Mouse (Mus musculus) left cerebral cortex, postnatal 36 days (tissue): ENCODE results near the gene Ncan. TPM values are rescaled to one million over a fixed set of nuclear protein-coding genes. Genes with fewer than 3 reads are reported as not detected.

Source experiments
- DNase-seq, 2 experiments: peaks; one replicate each; pipeline ENCODE4 v3.0.0; 2021 to 2022; ENCODE audit warnings: low spot score in 2 of 2, mixed read lengths in 1 of 2
- intact Hi-C: fragments of 180-260 bp; cut with DNase I; formaldehyde crosslinking; loops from one replicate; pipeline ENCODE4 v1.15.1; 2025
- total RNA-seq, 2 experiments: library from RNA; stranded (reverse); gene quantifications; 2 replicates each; pipeline ENCODE4 v1.2.3; 2021

The Ncan gene
- 100 to 1,000 TPM; 192 to 201 TPM for total RNA-seq

DNA sequence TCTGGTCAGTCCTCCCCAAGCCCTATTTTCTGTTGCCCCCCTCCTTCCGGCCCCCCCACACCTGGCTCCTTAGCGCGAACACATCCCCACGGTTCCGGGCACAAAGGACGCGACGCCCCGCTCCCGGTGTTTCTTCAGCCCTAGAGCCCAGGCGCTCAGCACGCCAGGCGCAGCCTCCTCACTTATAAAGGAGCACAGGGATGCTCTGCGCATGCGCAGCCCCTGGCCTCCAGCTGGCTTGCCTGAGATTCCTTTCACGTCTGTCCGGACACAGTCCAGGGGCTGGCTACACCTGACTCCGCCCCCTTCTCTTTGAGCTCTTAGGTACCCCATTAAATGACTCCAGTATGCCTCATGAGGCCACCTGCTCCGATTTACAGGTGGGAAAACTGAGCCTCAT, at the start of gene Ncan:
Gene Ncan, minus strand, starts transcription at position 207 of the 400 bp plus-strand sequence.
- intact Hi-C loops: loop anchor here (10.0 kb wide), 1 partner anchor 206 kb away; no protein-coding TSS in a partner anchor
- DNase-seq: peak; percentile 90 to 91

GRCm38 (mm10) chr8:70170116-70170515, 49.4 kb upstream of the Ncan start:
- intact Hi-C loops: no loop called here
- DNase-seq: no peak

GRCm38 (mm10) chr8:70166504-70167110, 45.9 kb upstream of the Ncan start:
- DNase-seq: peak in 1 of 2 experiments; percentile 35
- intact Hi-C loops: loop anchor here (2.0 to 10.0 kb wide), 2 partner anchors 78 to 252 kb away; no protein-coding TSS in a partner anchor

- no peak for DNase-seq
- intact Hi-C loops: loop anchor here (10.0 kb wide), 1 partner anchor 249 kb away; no protein-coding TSS in a partner anchor
These were observed 42.6 kb upstream of the Ncan start for GRCm38 (mm10) chr8:70163316-70163715.

DNA sequence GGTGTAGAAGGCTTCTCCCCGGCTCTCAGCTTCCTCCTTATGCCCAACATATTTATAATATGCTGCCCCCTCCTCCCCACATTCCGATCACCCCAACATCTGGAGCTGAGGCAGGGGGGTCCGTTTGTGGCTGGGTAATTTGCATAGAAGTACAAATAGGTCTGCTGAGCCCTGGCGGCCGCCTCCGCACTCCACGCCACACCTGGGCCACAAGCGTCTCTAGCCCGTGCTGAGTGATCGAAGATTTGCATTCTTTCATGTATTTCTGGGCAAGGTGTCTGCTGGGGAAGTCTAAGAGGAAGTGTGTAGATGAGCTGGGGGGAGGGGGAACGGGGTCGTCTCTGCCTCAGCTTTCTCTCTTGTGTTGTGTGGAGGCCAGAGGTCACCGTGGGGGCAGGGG, 39.3 kb upstream of the Ncan start:
- intact Hi-C loops: loop anchor here (10.0 kb wide), 1 partner anchor 245 kb away; no protein-coding TSS in a partner anchor
- DNase-seq: no peak

DNA sequence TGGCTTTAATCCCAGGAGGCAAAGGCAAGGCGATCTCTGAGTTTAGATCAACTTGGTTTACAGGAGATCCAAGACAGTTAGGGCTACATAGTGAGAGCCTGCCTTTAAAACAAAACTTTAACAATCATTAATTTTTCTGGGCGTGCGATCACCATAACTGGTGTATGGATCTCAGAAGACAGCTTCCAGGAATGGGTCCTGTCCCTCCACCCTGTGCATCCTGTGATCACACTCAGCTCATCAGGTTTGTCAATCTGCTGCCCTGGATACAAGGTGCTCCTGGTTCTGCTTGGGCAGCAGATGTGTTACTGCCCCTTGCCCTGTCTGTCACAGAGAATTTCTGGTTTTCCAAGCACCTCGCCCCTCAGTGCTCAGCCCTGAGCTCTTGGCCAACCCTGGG, 38.5 kb upstream of the Ncan start:
- DNase-seq: no peak
- intact Hi-C loops: no loop called here

- intact Hi-C loops: no loop called here
These were observed 37.6 kb upstream of the Ncan start for GRCm38 (mm10) chr8:70158069-70158853.

DNA sequence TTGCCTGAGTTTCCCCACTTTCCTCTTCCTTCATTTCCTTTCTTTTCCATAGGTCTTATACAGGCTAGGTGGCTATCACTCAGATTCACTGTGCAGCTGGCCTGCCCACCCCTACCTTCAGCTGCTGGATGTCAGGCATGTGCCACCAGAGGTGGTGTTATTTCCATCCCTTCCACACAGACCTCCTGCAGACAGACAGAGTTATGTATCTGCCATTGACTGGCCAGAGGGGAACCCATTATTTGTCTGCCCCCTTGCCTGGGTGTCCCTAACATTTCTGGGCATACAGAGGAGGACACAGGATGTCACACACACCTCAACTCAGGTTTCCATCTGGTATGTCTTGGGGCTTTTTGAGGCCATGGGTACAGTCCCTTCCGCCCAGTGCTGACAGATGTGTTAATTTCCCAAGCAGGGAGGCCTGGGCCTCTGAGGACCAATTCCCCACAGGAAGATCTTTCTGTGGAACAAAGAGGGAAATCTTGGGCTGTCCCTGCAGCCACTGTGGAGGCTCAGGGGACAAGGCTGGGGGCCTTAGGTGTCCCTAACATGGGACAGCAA, 36.6 kb upstream of the Ncan start:
- DNase-seq: no peak
- intact Hi-C loops: no loop called here

More at GRCm38 (mm10) chr8:70158069-70158853, 37.6 kb upstream of the Ncan start:
- peak; percentile 46 to 67 for DNase-seq

DNA sequence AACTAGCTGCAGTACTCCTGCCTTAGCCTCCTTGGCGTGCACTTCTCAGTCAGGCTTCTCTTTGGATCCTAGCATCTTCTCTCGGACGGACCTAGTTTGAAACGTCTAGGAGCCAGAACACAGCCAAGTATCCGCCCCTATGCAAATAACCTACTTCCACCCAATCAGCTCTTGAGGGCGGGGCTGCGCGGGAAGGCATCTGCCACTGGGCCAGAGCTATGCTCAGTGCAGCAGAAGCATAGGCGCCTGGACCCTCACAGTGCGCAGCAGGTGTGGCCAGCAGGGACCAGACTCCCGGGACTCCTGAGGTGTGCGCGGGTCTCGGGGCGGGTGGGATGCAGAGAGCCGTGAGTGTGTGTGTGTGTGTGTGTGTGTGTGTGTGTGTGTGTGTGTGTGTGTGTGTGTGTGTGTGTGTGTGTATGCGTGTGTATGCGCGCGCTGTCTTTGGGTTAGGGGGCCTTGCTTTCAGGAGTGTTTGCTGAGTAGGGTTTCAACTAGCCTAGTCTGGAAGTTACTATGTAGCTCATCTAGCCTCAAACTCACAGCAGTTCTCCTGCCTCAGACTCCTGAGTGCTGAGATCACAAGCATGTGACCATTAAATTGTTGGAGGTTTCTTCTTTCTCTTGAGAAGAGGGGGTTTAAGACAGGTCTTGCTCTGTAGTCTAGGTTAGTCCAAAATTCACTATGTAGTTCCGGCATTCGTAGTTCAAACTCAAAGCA, 32.0 kb upstream of the Ncan start:
- intact Hi-C loops: no loop called here
- DNase-seq: peak; percentile 21 to 22

- intact Hi-C loops: no loop called here
These were observed 29.5 kb upstream of the Ncan start for GRCm38 (mm10) chr8:70150158-70150557.

DNA sequence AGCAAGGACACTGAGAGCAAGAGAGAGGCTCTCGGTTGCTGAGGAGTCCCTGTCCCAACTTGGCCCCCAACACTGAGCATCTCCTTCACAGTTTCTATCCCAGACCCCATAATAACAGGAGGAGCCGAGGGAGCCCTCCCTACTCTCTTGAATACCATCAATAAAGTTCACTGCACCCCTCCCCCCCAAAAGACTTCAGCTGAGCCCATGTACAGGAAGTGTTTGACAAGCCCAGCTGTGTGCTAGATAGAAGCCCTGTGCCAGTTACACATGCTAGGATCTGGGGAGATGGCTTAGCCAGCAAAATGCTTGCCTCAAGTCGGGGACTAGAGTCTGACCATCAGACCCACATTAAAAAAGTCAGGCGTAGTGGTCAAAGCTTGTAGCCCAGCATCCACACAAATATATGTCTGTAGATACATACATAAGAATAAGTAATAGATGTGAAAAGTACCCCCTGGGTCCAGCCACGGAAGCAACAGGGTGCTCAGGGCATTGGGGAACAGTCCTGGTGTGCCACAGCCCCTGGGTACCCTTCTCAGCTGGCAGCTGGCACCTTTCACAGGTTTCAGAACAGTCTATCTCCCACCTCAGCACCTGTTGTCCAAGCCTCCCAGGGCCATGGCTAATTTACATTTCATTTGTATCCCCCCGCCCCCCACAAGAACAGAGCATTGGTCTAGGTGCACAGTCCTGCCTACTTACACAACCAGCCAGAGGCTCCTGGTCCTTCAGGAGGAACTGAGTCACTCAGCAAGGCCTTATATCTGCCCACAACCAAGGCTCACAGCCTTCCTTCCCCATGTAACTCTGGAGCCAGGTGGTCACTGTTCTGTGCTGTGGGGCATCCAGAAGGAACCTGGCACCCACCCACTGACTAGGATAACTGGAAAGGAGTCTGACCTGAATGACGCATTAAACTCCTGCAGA, 27.3 kb upstream of the Ncan start:
- intact Hi-C loops: no loop called here
- DNase-seq: no peak

More at GRCm38 (mm10) chr8:70150158-70150557, 29.5 kb upstream of the Ncan start:
- no peak for DNase-seq

DNA sequence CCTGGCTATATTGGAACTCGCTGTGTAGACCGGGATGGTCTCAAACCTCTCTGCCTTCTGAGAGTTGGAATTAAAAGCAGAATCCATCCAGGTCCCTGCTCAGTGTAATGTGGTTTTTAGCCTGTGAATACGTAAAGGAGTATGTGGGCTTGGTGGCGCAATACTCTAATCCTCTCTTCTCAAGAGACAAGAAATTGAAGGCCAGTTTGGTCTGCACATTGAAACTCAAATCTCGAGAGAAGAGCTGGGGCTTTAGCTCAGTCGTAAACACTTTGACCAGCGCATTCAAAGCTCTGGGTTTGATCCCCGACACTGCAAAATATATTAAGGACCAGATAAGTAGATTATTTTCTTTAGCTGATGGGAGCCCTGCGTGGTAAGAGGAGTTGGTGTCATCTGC, 19.3 kb upstream of the Ncan start:
- intact Hi-C loops: no loop called here
- no peak for DNase-seq

DNA sequence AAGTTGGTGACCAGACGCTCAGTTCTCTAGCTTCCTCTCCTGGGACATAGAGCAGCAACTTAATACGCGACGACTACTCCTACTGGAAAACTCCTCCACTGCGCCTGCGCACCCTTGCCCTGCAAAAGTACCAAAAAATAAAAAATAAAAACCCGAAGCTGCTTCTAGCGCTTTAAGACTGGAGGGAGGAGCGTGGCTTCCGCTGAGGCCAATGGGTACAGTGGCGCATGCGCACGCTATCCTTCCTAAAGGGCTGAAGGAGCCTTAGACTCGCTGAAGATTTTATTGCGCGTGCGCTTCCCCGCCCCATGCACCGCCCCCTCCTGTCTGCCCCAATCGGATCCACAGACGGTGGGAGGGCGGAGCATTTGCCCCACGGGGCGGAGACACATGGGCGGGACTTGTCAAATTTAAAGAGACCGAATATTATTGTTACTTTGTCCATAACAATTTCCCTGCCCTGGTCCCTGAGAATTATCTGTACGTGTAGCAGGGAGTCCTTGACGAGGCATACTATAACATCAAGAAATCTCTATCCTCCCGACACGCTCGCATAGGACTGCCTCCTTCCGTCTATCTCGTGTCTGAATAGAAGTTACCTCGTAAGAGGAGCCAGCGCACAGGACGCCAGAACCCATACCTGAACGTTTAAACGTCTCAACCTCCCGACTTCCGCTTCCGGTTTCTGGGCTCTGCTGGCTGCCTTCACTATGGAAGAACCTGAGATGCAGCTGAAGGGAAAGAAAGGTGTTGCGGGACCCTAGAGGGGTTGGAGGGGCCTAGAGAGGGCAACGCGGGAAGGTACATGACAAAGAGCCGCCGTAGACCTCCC, 18.6 kb upstream of the Ncan start, which contains the start of the genes Rfxank, Borcs8 and Mef2b:
Gene Rfxank, minus strand, starts transcription at position 129 of the 832 bp plus-strand sequence.
Gene Borcs8, plus strand, starts transcription at position 474 of the 832 bp plus-strand sequence.
Gene Mef2b, plus strand, starts transcription at position 686 of the 832 bp plus-strand sequence.
- DNase-seq: peak; percentile 97 to 98
- intact Hi-C loops: no loop called here

DNA sequence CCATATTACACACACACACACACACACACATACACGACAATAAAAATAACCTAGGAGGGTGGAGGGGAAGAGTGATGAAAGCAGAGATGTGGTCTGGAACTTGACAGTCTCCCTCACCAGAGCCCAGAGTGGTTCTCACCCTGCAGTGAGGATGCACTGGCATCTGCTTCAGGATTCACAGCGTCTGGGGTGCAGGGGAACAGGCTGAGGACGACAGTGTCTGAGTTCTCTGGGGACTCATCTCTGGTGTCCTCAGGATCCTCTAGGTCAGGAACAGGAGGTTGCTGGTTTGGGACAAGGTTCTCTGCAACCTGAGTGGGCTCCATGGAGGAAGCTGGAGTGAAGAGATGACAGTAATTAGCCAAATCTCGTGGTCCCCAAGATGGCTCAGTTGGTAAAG, 17.2 kb upstream of the Ncan start:
- intact Hi-C loops: no loop called here
- DNase-seq: no peak

GRCm38 (mm10) chr8:70136591-70136990, 15.9 kb upstream of the Ncan start:
- DNase-seq: no peak
- intact Hi-C loops: no loop called here

- intact Hi-C loops: no loop called here
- DNase-seq: no peak
These were observed 14.3 kb upstream of the Ncan start for GRCm38 (mm10) chr8:70134931-70135330.

DNA sequence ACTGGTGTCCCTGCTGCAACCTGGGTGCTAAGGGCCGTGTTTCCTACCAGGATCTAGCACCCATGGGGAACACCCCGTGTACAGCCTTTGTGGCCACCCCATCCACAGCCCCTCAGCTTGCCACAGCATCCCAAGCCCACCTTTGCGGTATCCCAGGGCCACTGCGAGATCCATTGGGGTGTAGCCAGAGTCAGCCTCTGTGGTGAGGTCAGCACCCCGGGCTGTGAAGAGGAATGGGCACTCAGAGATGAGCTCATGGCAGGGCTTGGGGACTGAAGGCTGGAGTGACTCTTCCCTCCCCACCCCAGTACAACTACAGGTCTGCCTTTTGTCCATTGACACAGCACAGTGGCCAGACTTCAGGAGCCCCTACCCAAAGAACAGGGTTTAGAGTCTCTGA, 13.4 kb upstream of the Ncan start:
- no peak for DNase-seq
- intact Hi-C loops: no loop called here
